Mouse (Mus musculus) left cerebral cortex, adult 8-10 months (tissue): Measurements from ENCODE around the gene Bag1. TPM values are rescaled to one million over a fixed set of nuclear protein-coding genes. Genes with fewer than 3 reads are reported as not detected.
A peak's percentile ranks its signal among the peaks of the same experiment; 100 is the strongest.

Experiments used
- DNase-seq, 2 experiments: peaks; one replicate each; pipeline ENCODE4 v3.0.0; 2022; ENCODE audit warnings: low spot score in 2 of 2
- total RNA-seq, 4 experiments: library from RNA; stranded (reverse); gene quantifications; 2 replicates each; pipeline ENCODE4 v1.2.4; 2022

Gene Bag1
- total RNA-seq = 100 to 1,000 TPM; 176 to 192 (median 181) TPM

DNA sequence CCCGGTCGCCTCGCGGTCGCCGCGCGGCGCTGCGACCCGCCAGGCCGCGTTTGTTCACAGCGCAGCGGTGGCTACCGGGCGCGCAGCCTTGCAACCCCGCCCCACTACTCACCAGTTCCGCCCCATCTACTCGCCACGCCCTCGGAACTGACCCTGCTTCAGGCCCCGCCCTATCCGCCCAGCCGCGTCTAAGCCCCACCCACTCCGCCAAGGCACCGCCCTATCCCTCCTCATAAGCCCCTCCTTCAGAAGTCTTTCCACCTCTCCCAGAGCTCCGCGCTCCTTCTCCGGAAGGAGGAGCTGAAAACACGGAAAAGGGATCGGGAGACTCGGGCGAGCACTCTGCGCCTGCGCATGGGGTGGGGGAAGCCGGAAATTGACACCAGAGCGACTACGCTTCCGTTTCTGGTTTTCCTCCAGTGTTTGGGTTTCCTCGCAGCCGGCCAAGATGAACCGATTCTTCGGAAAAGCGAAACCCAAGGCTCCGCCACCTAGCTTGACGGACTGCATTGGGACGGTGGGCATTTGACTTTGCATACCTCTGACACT, at the start of gene Bag1, which contains the start of gene Chmp5:
TSS of gene Bag1 (minus strand) at position 135 of the 549 bp plus-strand sequence.
TSS of gene Chmp5 (plus strand) at position 248 of the 549 bp plus-strand sequence.
- DNase-seq = peak; percentile 91 to 97

- DNase-seq = no peak
Observed at GRCm38 (mm10) chr4:40996302-40996701, 48.2 kb upstream of the Bag1 start.

GRCm38 (mm10) chr4:40989633-40990032, 41.5 kb upstream of the Bag1 start:
- DNase-seq = no peak

DNA sequence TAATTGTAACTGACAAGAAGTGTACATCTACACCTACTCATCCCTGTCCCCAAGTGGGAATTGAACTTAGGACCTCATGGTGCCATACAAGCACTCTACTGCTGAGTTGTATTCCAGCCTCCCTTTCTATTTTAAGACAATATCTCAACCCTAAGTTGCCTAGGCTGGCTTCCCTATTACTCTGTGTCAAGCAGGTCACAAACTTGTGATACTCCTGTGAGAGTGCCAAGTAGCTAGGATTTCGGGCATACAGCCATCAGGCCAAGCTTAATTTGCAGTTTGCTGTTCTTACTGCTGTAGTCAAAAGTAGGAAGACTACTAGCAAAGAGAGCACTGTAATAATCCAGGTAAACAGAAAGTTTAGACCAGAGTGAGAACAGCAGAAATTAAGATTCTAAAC, 35.6 kb upstream of the Bag1 start:
- no peak for DNase-seq

- DNase-seq = no peak
Observed at GRCm38 (mm10) chr4:40982486-40982885, 34.4 kb upstream of the Bag1 start.

GRCm38 (mm10) chr4:40979430-40979829, 31.3 kb upstream of the Bag1 start:
- no peak for DNase-seq

GRCm38 (mm10) chr4:40976651-40977050, 28.6 kb upstream of the Bag1 start:
- no peak for DNase-seq

DNA sequence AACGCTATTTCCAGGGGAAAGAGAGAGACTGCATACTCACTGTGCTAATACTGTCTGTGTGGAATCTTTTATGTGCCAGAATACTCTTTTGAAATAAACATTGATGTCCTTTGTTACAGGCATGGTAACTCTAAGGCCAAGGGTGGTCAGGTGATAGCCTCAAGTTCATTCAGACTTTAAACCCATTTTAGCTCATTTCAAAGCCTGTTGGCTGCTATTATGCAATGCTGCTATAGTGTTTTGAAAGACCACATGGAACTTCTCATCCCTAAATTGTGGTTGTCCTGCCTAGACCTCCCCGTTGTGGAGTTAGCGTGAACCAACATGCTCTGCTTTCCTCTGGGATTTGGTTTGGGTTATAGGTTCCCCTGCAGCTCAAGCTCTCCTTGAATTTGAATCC, 27.6 kb upstream of the Bag1 start:
- DNase-seq = no peak

- no peak for DNase-seq
Observed at GRCm38 (mm10) chr4:40974011-40974410, 25.9 kb upstream of the Bag1 start.

GRCm38 (mm10) chr4:40971744-40972143, 23.6 kb upstream of the Bag1 start:
- DNase-seq = no peak

DNA sequence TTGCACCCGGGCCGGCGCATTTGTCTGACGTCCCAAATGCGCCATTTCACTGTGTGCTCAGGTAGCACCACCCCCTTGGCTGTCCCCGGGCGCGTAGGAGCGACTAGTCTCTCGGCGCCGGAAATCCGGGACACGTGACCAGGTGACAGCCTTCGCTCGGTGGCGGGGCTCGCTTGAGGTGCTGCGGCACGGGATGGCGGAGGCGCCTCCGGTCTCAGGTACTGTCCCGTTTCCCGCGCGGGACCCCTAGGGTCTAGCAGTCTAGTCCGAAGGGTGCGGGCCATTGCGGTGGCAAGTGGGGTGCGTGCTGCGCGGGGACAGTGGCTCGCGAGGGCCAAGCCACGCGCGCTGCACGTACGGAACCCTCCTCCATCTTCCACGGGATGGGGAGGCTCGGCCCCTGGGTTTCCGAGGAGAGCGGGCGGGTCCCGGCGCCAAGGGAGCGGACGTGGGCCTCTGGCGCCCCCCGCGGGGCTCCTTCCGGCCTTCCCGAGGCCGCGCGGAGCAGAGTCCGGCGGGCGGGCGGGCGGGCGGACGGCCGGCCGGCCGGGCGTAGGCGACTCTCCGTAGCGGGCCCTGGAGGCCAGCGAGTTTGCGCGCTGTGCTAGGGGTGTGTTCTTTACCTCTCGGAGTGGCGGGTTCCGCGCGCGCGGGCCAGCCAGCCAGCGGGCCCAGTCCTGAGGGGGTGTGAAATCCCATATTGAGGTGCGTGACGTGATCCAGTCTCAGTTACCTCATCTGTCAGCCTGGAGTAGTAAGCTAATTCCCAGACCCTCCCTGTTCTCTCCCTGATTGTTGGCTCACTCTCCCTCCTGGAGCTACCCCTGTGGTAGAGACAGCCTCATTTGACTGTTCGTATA, 23.0 kb upstream of the Bag1 start, which contains the start of gene Nfx1:
TSS of gene Nfx1 (plus strand) at position 65 of the 860 bp plus-strand sequence.
- peak; percentile 85 to 96 for DNase-seq

- DNase-seq = no peak
Observed at GRCm38 (mm10) chr4:40970592-40970841, 22.4 kb upstream of the Bag1 start.

DNA sequence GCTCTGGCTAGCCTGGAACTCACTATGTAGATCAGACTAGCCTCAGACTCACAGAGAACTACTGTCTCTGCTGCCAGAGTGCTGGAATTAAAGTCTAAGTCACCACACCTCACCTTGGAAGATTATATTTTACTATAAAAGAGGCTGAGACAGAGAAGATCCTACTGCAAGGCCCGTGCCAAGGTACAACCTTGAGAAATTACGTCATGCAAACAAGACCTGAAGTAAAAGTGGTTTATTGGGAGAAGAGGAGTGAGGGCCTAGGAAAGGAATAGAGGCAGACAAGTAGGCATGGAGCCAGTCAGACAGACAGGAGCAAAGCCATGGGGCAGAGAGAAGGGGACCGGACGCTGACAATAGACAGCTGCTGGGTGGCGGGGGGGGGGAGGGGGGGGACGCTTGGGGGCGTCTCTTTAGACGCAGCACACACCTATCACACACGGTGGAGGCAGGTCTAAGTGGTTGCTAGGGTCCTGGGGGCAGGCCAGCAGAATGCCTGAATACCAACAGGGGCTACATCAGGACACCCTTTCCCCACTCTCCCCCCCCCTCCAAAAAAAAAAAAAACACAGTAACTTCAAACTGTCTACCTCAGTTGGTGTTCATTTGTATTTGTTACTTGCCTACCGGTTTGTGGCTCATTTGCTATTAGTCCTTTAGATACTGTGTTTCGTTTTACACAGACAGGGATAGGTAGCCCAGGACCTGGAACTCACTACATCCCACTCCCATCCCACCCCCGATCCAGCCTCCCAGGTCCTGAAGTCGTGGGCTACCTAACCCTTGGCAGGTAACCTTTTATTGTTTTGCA, 21.9 kb upstream of the Bag1 start:
- no peak for DNase-seq

- no peak for DNase-seq
Observed at GRCm38 (mm10) chr4:40969161-40969560, 21.1 kb upstream of the Bag1 start.

DNA sequence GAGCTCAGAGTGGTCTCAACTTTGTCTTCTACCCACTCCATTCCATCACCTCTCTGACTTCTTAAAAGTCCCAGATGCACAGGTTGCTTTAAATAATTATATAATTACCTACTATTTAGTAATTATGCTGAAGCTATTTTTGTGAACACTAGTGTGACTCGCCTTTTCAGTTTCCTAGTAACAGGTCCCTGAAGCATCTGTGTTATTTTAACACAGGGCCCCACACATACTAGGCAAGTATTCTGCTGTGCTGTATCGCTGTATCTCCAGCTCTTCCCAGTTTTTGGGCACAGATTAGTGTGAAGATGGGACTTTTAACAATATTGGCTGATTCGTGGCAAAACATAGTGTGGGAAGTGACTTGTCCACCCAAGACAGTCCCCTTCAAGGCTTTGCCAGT, 15.4 kb upstream of the Bag1 start:
- DNase-seq = no peak

- no peak for DNase-seq
Observed at GRCm38 (mm10) chr4:40955942-40956341, 7.8 kb upstream of the Bag1 start.

DNA sequence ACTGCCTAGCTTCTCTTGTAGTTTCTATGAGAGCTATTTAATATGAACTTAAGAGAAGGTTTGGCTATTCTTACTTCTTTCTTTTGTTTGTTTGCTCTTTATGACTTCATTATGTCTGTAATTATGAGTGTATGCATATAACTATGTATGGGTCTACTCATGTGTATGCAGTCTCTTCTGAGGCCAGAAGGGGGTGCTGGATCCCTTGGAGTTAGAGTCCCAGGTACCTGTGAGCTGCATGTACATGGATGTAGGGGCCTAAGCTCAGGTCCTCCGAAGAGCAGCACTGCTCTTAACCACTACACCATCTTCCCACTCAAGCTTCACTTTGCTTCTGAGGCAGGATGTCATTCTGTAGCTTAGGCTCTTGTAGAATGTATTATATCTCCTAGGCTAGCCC, 5.4 kb upstream of the Bag1 start:
- DNase-seq = no peak

GRCm38 (mm10) chr4:40947565-40948159, 432 bp downstream of the Bag1 start:
- no peak for DNase-seq

- no peak for DNase-seq
Observed at GRCm38 (mm10) chr4:40946516-40947121, 1.5 kb downstream of the Bag1 start.

DNA sequence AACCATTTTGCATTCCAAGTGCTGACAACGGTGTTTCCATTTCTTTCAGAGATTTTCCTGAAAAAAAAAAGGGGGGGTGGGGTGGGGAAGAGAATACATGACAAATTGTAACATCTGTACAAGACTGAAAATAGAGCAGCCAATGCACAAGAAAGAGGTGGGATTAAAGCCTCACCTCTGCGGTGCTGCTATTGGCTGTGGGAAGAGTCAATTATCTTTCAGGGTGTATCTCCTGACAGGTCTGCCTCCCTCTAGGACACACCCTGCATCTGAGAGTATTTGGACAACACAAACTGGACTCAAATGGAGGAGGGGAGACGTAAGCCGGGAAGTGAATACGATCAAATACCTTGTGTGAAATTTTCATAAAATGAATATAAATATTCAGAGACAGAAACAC, 4.4 kb downstream of the Bag1 start:
- DNase-seq = no peak

DNA sequence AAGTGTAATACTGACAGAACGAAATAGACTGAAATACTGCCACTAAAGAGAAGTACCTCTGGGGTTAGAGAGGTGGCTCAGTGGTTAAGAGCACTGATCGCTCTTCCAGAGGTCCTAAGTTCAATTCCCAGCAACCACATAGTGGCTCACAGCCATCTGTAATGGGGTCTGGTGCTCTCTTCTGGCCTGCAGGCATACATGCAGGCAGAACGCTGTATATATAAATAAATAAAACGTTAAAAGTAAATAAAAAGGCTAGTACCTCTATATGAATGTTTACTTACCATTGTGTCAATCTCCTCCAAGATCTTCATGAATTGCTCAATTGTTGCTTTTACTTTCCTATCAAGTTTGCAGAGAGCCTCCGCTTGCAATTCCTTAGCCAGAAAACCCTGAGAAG, 9.3 kb downstream of the Bag1 start:
- no peak for DNase-seq
